Mouse (Mus musculus) left cerebral cortex, adult 18-20 months (tissue): ENCODE measurements around the gene Ms4a15. TPM values are rescaled to one million over a fixed set of nuclear protein-coding genes. Genes with fewer than 3 reads are reported as not detected.

Experiments
- DNase-seq, 2 experiments: peaks; one replicate each; pipeline ENCODE4 v3.0.0; 2021 to 2022; ENCODE audit warnings: low spot score in 2 of 2, mixed read lengths in 1 of 2
- long read RNA-seq, 2 experiments: library from polyadenylated mRNA; stranded (forward); transcript quantifications; one replicate each; pipeline ENCODE4 v2.0.0; 2021
- total RNA-seq, 2 experiments: library from RNA; stranded (reverse); gene quantifications; 2 replicates each; pipeline ENCODE4 v1.2.3; 2021

Gene Ms4a15
- not detected for total RNA-seq
- long read RNA-seq, experiment 1, partial matches to known transcripts, result 1 of 4 reads
- long read RNA-seq, experiment 1, other reads (novel, unspliced or antisense), result 3 of 4 reads
- long read RNA-seq, experiment 2, result 0 reads

DNA sequence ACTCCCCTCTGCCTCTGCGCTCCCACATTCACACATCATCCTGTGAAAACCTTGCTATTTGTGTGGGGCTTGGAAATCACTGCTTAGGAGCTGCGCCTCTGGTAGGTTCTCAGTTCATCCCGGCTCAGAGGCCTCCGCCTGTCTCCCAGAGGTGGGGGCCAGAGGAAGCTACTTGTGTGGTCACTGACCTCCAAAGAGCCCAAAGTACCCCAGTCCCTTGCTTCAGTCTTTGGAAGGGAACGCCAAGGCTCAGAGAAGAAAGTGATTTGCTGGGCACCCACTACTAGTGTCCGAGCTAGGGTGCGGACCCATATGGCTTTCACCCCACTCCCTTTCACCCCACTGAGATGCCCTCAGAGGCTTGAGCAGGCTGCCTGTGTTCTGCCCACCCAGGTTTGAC lies at the start of gene Ms4a15:
TSS of gene Ms4a15 (minus strand) at position 101 of the 400 bp plus-strand sequence.
- no peak for DNase-seq

DNA sequence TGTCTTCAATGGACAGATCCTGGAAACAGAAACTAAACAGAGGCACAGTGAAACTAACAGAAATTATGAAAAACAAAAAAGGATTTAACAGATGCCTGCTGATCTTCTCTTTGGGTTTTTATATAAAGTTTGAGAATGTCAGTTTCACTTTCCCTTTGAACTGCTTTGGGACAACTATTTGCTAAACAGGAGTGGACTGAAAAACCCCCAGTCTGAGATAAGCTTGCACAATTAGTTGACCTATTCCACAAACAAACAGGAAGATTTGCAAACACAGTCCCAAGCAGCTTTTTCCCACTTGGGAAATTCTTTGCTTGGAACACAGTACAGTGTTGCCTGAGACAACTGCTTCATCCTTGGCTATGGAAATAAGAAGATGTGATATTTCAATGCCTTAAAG lies 44.5 kb upstream of the Ms4a15 start:
- no peak for DNase-seq

DNA sequence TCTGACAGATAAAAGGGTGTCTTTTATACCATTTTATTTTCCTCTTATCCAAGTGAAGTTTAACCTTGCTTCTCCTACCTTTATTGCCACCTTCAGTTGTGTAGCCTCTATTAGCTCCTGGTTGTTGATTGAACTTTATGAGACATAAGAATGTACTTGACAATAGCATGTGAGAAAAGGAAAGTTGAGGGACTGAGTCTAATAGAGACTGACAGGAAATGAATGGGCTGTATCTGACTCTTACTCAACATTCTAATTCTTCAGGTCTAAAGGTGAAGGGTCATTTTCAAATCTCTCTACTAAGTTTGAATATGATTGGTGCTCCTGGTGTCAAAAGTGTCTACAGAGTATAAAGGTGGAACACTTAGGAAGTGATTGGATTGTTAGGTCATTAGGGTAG lies 29.3 kb upstream of the Ms4a15 start:
- DNase-seq, result no peak

DNA sequence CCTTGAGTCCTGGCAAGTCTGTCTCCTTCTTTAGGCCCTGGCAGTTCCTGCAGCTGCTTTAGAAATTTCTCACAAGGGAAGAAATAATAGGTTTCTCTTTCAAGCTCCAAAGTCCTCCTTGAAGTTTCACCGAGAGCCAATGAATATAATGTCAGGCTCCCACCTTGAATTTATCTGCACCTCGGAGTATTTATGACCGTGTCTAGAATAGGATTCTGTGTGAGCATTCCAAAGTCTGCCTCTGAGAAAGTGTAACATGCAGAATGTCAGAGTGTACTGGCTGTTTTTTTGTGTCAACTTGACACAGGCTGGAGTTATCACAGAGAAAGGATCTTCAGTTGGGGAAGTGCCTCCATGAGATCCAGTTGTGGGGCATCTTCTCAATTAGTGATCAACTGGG lies 24.8 kb upstream of the Ms4a15 start, which contains the start of gene Ms4a18:
TSS of gene Ms4a18 (minus strand) at position 141 of the 400 bp plus-strand sequence.
- no peak for DNase-seq

DNA sequence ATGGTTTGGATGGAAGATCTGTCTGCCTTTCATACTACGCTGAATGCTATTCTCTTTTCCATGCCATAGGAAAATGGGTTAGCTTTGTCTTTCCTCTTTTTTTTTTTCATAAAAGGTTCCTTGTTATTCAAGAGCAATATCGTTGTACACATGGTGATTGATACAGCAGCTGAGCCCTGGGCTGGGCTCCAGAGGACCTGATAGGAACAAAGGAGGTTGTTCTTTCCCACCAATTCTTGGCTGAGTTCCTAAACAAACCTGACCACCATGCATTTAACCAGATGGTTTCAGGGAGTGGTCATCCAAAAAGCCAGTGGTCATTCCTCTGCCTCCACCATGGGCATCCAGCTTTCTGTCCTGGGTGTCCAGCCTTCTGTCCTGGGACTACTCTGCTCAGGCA lies 24.2 kb upstream of the Ms4a15 start:
- DNase-seq, result no peak

DNA sequence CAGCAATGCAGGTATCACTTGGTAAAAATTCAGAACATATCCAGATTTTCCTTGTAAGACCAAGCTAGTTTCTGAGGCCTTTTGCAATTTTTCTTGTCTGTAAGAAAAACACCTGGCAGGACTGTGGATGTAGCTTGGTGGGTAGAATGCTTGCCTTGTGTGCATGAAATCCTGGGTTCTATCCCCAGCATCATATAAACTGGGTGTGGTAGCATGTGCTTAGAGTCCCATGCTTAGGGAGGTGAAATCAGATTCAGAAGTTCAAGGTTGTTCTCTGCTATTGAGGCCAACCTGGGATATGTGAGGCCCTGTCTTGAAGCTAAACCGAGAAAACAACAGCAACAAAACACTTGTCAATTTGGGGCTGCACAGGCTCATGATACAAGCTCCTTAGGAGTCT lies 22.9 kb upstream of the Ms4a15 start:
- no peak for DNase-seq

DNA sequence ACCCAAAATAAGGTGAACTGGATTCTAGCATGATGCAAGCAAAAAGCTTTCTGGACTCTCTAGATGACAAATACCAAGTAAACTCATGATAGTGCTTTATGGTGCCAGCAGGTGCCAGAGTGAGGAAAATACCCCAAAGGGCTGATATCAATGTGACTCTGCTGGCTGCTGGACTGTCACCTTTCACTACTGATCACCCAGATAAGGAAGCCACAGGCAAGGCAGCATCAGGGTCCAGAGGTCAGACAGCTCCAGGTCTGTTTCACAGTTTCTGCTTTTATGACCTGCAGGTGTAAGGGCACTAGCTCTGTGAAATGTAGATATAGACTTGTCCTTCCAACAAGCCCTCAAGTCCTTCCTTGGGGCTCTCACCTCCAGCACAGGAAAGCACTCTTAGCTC lies 22.4 kb upstream of the Ms4a15 start:
- no peak for DNase-seq

DNA sequence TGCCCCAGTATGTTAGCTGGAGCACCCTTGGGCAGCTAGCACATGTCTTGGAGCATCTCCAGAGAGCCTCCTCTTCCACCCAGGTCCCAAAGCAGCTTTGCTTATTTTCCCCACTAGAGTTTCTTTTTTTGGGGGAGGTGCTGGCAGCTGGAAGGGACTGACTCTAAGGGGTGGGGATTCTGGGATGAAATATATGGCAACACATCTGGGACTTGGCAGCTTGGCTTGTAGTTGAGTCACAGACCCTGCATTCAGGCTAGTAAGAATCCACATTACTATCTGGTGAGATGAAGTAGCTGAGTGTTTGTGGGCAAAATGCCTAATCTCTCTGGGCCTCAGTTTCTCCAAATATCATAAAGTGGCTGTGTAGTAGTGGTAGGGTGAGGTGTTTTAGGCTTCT lies 1.1 kb downstream of the Ms4a15 start:
- DNase-seq, result no peak

DNA sequence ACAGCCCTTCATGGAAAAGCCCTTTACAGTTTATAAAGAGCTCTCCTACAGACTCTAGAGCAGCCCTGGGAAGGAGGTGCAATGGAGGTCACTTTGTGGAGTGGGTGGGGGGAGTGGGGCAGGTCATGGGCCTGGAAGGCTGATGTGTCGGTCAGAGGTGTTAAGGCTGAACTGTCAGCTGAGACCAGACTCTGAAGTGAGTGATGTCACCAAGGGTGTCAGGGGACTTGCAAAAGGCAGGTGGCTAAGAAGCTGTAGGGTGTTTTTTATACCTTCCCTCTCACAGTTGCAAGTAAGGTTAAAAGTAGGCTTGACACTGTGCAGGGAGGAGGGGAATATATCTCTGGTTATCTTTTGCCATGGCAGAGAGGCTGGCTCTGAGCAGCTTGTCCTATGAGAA lies 2.3 kb downstream of the Ms4a15 start:
- no peak for DNase-seq

DNA sequence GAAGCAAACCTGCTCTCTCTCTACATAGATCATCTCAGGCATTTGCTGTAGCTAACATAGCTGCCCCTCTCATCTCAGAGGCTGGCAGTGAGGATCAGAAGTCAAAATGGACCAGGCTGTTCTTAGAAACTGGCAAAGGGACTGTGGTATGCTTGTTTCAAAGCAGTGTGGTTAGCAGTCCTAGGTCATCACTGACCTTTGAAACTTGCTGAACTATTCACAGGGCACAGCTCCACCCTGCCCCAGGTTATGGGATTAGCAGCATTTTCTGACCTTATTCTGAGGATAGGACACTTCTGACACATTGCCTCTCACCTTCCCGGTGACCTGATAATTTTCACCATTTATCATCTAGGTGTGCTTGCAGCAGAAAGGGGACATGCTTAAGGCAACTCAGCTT lies 4.5 kb downstream of the Ms4a15 start:
- DNase-seq, result no peak

DNA sequence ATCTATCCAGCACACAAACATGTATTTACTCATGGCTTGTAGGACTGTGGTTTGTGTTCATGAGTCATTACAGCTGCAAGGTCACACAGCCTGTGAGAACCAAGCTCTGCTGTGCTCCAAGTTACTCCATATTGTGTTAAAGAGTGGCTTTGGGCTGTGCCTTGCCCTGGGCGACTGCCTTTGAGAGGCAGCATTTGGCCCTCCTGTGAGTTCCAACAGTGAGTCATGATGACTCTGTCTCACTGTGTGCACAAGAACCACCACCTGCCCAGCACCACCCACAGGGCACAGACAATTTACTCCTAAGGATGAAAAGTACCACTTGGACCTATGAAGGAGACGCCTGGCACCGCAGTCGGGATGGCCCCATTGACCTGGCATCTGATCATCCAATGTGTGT lies 7.2 kb downstream of the Ms4a15 start:
- DNase-seq, result no peak

DNA sequence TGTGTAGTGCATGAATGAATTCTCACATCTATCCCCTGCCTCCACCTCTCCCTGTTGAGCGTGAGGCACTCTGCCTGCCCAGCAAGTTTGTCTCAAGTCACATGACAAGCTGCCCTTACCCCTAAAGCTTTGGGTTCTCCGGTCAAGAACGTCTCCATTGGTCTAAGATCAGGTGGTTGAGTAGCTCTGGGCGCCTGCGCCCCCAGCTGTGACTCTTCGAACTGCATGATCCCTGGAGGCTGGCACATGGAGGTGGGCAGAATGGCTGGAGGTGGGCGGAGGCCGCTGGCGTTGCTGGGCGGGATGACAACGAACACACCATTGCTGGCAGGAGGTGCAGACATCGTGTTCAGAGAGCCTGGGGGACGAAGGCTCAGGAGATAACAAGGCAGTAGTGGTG lies 8.5 kb downstream of the Ms4a15 start:
- DNase-seq, result no peak

DNA sequence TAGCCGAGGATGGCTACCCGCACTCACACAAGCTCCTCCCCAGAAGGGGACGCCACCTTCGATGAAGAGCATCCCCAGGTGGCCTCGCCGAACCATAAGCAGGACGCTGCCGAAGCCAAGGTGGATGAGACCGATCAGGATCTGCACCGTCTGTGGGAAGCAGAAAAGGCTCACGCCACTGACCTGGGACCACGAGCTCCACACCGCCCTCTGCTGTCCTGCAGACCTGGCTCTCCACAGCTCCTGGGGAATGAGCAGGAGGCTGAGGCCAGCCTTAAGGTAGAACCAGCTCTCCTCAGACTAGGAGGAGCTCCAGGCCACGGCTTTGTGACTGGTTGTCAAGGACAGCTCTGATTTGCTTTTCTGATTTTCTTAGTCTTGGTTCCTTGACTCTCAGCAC lies 9.9 kb downstream of the Ms4a15 start:
- peak; percentile 3 to 27 for DNase-seq

DNA sequence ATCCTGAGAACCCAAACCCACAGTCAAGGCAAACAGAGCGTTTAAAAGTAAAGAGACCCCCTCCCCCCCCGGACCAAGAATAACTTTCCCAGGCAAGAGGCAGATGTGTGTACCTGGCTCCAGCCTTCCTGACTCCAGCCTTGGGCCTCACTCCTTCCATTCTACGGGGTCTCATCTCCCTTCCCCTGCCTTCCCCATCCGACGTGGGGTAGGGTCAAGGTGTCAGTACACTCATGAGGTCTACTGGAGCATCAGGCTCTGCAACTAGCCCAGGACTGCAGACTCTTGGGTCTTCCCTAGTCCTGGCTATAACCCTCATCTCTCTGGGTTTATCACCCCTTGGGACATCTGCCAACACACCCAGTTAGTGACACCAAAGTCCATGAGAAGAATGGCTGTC lies 12.8 kb downstream of the Ms4a15 start:
- DNase-seq, result no peak

DNA sequence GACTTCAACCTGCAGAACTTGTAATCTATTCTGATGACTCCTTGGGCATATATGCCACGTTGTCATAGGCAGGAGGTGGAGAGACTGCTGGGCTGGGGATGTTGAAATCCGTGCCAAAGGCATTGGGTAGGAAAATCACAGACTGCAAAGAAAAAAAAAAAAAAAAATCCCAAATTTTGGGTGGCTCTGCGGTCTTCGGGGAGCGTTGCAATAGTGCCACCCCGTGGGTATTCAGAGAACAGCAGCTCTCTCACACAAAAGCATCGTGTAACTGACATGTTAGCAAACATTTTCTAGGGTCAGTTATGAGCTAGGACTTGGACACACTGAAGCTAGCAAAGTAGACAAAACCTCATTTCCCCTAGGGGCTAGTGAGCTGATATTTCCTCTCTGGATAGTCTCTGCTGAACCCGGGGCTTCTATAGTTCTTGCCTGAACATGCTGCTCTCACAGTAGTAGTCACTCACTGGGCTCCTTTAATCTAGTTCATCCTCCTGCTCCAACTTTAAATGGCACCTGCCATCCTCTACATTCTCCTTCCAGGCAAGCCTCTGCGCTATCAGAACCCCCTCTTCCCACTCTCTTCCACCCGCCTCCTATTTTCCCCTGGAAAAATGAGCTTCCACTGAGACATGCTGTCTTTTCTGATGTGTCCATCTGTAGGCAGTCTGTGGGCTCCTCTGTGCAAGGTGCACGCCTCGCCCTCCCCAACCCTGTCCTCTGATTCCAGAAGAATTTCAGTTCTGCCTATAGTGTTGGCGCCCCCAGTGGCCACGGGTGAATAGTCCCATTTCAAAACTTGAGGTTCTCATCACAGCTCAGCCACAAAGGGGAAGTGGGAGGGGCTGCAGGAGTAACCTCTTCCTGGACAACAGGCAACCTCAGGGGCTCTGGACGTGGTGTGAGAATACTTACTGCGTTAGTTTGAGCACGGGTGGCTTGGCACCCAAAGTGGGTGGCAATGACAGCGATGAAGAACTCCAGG lies 13.6 kb downstream of the Ms4a15 start:
- DNase-seq, result peak; percentile 75 to 76

DNA sequence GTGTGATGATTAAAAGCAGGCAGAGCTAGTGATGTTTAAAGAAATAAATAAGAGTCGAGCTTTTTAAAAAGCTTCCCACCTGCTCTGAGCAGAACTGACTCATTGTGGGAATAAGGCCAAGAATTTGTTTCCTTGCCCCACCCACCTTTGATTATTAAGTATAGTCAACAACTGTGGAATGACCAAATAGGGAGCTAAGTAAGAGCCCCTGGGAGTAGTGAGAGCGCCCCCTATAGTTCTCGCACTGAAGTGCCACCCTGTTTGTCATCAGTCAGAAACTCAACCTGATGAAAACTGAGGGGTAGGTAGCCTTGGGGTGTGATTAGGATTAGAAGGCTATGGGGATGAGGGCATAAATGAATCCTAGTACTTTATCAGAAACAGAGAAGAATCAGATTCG lies 16.7 kb downstream of the Ms4a15 start:
- no peak for DNase-seq

DNA sequence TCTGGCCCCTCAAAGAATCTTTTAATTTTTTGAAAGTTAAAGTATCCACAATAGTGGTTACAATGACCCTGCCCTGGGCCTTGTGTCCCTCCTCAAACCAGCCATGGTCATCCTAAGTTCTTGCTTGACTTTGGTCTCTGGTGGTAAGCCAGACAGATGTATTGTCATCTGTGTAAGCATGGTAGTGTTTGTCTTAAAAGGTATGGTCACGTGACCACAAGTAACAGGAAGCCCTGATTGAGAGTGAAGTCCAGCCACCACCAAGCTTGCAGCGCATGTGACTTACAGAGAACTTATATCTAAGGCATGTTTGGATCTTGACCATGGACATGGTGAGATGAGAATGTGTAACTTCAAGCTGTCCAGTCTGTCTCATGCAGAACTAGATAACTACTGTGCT lies 17.9 kb downstream of the Ms4a15 start:
- DNase-seq, result no peak

DNA sequence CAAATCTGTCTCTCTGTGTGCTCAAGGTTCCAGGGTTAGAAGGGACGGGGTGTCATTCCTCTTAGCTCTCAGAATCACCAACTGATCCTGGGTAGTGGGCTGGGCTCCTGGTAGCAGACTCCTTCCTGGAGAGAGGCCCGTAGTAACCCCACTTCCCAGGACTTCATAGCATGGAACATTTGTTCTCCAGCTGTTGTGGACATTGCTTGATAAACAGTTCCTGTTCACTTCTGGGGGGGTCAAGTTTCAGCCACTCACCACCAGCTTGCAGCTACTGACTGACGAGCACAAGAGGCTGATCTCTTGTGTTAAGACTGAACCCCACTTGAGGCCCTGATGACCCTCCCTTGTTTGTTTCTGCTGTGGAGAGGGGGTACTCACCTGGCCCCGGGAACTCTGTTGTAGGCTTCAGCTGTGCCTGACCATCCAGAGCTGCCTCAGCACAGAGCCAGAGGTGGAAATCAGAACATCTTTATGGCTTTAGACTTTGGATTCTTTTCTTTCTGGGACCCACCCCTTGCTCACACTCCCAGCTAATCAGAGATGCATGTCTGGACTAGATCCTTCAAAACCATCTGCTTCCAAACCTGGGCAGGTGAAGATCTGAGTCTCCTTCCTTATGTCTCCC lies 18.7 kb downstream of the Ms4a15 start, which contains the start of gene Ms4a10:
TSS of gene Ms4a10 (minus strand) at position 433 of the 628 bp plus-strand sequence.
- DNase-seq, result no peak

DNA sequence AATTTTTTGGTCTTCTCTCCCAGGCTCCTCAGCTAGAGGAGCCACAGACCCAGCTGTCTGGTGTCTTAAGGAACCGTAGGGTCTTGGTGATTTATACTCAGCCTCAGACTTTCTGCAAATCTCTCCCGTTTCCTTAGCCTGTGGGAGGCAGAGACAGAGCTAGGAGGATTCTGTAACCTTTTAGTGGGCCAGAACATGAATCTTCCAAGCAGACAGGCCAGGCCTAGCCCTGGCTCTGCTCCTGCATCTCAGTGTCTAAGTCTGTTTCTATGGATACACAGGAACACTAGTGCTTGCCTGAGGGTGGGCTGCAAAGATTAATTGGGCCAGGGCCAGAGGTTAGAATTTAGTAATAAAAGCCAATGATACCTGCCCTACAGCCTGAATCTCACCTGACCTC lies 19.9 kb downstream of the Ms4a15 start:
- DNase-seq, result no peak

DNA sequence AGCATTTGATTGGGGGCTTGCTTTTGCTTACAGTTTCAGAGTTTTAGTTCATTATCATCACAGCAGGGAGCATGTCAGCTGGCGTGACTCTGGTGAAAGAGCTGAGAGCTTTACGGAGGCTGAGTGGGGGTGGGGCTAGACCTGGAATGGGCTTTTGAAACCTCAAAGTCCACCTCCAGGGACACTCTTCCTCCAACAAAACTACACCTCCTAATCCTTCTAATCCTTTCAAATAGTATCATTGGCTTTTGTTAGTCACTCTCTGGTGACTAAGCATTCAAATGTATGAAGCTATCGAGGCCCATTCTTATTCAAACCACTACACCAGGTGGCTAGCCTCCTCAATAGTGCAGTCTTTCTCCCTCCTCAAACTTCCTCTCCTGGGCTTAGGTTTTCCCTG lies 20.4 kb downstream of the Ms4a15 start:
- no peak for DNase-seq

DNA sequence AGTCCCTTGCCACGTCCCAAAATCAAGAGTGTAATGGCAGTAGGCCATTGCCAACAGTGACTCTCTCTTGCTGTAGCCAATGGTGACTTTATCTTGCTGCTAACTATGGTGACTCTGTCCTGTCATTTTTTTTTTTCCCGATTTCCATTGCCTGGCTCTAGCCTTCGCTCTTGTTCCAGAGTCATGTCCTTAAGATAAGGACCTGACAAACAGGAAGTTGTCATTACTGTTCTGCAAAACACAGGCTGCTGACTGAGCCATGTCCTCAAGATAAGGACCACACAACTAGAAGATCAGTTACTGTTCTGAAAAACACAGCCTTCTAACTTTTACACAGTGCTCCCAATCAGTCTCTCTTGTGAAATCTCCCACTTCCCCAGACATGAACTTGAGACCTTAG lies 22.6 kb downstream of the Ms4a15 start:
- no peak for DNase-seq

DNA sequence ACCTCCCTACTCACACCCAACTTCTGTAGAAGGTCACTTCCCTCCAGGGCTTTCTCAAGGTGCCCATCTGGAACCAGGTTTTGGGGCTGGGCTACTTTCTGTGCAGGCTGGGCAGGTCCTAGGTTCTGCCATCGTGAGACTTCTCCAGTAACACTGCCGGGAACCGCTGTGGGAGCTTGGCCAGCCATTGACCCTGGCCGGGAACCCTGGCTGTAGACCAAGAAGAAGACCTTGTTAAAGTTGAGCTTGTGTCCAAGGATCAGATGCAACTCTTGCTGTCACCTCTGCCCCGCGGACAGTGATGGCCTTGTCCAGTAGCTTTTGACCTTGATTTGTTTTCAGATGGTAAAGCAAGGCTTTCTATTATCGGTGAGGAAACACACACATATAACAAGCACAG lies 24.5 kb downstream of the Ms4a15 start:
- no peak for DNase-seq
